Mouse (Mus musculus) limb, embryonic 10.5 days (tissue): ENCODE measurements at regions not wholly inside any gene's neighbourhood (a gene's known extent, or its start where the extent isn't known, plus 50 kb on each side); places are given as distances from the start of the nearest gene placed in this dataset.

Experiments used
- DNase-seq: peaks from one replicate; pipeline ENCODE4 v3.0.0-alpha.2; 2017; ENCODE audit warnings: low spot score
- H3K27ac ChIP-seq: fragments of 300-500 bp; sonication (generic); 2 replicates; pipeline ENCODE4 v1.5.1; 2016; ENCODE audit warnings: mild to moderate bottlenecking
- H3K27me3 ChIP-seq: fragments of 300-500 bp; sonication (generic); 2 replicates; pipeline ENCODE4 v1.6.1; 2016; ENCODE audit warnings: low read depth, mild to moderate bottlenecking; ENCODE audit not compliant: poor library complexity, severe bottlenecking
- H3K36me3 ChIP-seq: fragments of 300-500 bp; sonication (generic); 2 replicates; pipeline ENCODE4 v1.6.1; 2016; ENCODE audit warnings: mild to moderate bottlenecking, moderate library complexity
- H3K4me1 ChIP-seq: fragments of 300-500 bp; sonication (generic); 2 replicates; pipeline ENCODE4 v1.6.1; 2016
- H3K4me3 ChIP-seq: fragments of 300-500 bp; sonication (generic); 2 replicates; pipeline ENCODE4 v1.5.1; 2016; ENCODE audit warnings: mild to moderate bottlenecking, moderate library complexity
- H3K9me3 ChIP-seq: fragments of 300-500 bp; sonication (generic); replicated peaks from 2 replicates; pipeline ENCODE4 v1.6.1; 2016; ENCODE audit warnings: mild to moderate bottlenecking
- WGBS: fragments of 180-500 bp; shearing (Covaris S2); methylation state at CpG from one replicate; pipeline ENCODE4 v1.1.7; 2016; 5-methylcytosine and 5-hydroxymethylcytosine counted together

- no peak for DNase-seq
- Histone ChIP-seq H3K36me3 (no peaks in the 10 kb centered on the region), H3K9me3 (no peaks in the 10 kb centered on the region), H3K27ac (no peak overlapping the region), H3K27me3 (no peaks in the 10 kb centered on the region), H3K4me1 (peaks cover 31% of the 10 kb centered on the region), H3K4me3 (no peak overlapping the region)
- WGBS, result 82% methylated on average over 1 of the region's 1 CpGs
Measured at GRCm38 (mm10) chr3:37874346-37874745, 150.1 kb upstream of the Gm5148 start.

- H3K4me3 ChIP-seq, result no peak overlapping the region
- no peaks in the 10 kb centered on the region for H3K9me3 ChIP-seq
- no peak for DNase-seq
- peaks cover 38% of the 10 kb centered on the region for H3K4me1 ChIP-seq
- no peak overlapping the region for H3K27ac ChIP-seq
- H3K36me3 ChIP-seq, result no peaks in the 10 kb centered on the region
- H3K27me3 ChIP-seq, result no peaks in the 10 kb centered on the region
- 86% methylated on average over 3 of the region's 3 CpGs for WGBS
Measured at GRCm38 (mm10) chr3:37872329-37872728, 148.0 kb upstream of the Gm5148 start.

- Histone ChIP-seq H3K4me3 (no peak overlapping the region), H3K4me1 (peaks cover 38% of the 10 kb centered on the region), H3K27me3 (no peaks in the 10 kb centered on the region), H3K36me3 (no peaks in the 10 kb centered on the region), H3K27ac (peak overlapping the region; percentile 50; the same call in 1 of the 2 replicates), H3K9me3 (no peaks in the 10 kb centered on the region)
- no peak for DNase-seq
- 84% methylated on average over 4 of the region's 4 CpGs for WGBS
Measured at GRCm38 (mm10) chr3:37871076-37871475, 146.8 kb upstream of the Gm5148 start.

GRCm38 (mm10) chr3:37868454-37868853 lies 144.2 kb upstream of the Gm5148 start:
- no peak for DNase-seq
- 80% methylated on average over 4 of the region's 4 CpGs for WGBS

GRCm38 (mm10) chr3:37862756-37863155 lies 138.5 kb upstream of the Gm5148 start:
- DNase-seq, result no peak
- Histone ChIP-seq H3K9me3 (no peaks in the 10 kb centered on the region), H3K36me3 (no peaks in the 10 kb centered on the region), H3K4me3 (no peak overlapping the region), H3K4me1 (peaks cover 5% of the 10 kb centered on the region; the same call in 1 of the 2 replicates), H3K27me3 (no peaks in the 10 kb centered on the region), H3K27ac (no peak overlapping the region)
- 92% methylated on average over 9 of the region's 9 CpGs for WGBS

More at GRCm38 (mm10) chr3:37868454-37868853, 144.2 kb upstream of the Gm5148 start:
- H3K27me3 ChIP-seq, result no peaks in the 10 kb centered on the region
- H3K4me3 ChIP-seq, result no peak overlapping the region
- 0 out of 2 replicates have a peak overlapping the region, but pooled peaks have one; percentile 46 for H3K27ac ChIP-seq
- H3K36me3 ChIP-seq, result no peaks in the 10 kb centered on the region
- H3K9me3 ChIP-seq, result no peaks in the 10 kb centered on the region
- H3K4me1 ChIP-seq, result peaks cover 22% of the 10 kb centered on the region

GRCm38 (mm10) chr3:37860715-37861461 lies 136.6 kb upstream of the Gm5148 start:
- 83% methylated on average over 9 of the region's 9 CpGs for WGBS
- no peak for DNase-seq
- H3K36me3 ChIP-seq, result no peaks in the 10 kb centered on the region
- H3K27me3 ChIP-seq, result no peaks in the 10 kb centered on the region
- no peaks in the 10 kb centered on the region for H3K9me3 ChIP-seq
- H3K27ac ChIP-seq, result no peak overlapping the region
- no peak overlapping the region for H3K4me3 ChIP-seq
- peaks cover 5% of the 10 kb centered on the region; the same call in 1 of the 2 replicates for H3K4me1 ChIP-seq

- Histone ChIP-seq H3K36me3 (no peaks in the 10 kb centered on the region), H3K27ac (no peak overlapping the region), H3K4me3 (no peak overlapping the region), H3K4me1 (peaks cover 5% of the 10 kb centered on the region; the same call in 1 of the 2 replicates), H3K9me3 (no peaks in the 10 kb centered on the region), H3K27me3 (no peaks in the 10 kb centered on the region)
- 78% methylated on average over 13 of the region's 13 CpGs for WGBS
- DNase-seq, result no peak
Measured at GRCm38 (mm10) chr3:37860034-37860714, 135.9 kb upstream of the Gm5148 start.

DNA sequence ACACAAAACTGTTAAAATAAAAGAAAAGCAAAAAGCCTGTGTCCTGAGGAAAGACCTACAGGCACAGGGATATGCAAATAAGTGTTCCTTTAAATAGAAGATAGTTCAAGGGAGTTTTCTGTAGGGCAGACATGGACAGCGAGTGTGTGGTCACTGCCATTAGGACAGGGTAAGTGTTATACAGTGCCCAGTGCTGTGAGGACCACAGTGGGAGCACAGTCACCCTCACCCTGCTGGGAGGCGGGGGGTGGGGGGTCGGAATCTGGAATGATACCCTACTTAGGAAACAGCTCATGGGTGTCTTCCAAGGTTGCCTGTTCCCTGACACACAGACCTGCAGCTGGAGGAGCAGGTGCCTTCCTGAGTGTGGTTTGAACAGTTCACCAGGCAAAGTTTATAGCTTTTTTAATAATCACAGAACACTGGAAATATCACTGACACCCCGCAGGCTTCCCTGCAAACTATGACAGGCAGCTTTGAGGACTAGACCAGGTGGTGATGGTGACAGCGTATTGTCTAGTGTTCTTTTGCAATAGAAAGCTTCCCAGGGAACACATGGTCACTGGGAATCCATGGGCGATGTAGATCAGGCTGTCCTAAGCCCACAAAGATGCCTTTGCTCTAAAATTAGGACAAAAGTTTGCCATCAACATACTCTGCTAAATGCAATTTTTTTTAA lies 134.5 kb upstream of the Gm5148 start:
- DNase-seq, result no peak
- Histone ChIP-seq H3K9me3 (no peaks in the 10 kb centered on the region), H3K4me3 (no peak overlapping the region), H3K36me3 (no peaks in the 10 kb centered on the region), H3K27ac (no peak overlapping the region), H3K4me1 (peaks cover 5% of the 10 kb centered on the region; the same call in 1 of the 2 replicates), H3K27me3 (no peaks in the 10 kb centered on the region)
- WGBS, result 87% methylated on average over 6 of the region's 6 CpGs

- 62% methylated on average over 3 of the region's 3 CpGs for WGBS
- H3K36me3 ChIP-seq, result no peaks in the 10 kb centered on the region
- DNase-seq, result no peak
- H3K9me3 ChIP-seq, result no peaks in the 10 kb centered on the region
- H3K27me3 ChIP-seq, result no peaks in the 10 kb centered on the region
- no peak overlapping the region for H3K4me3 ChIP-seq
- no peak overlapping the region for H3K27ac ChIP-seq
- H3K4me1 ChIP-seq, result peaks cover 12% of the 10 kb centered on the region
Measured at GRCm38 (mm10) chr3:37846191-37847003, 122.1 kb upstream of the Gm5148 start.

GRCm38 (mm10) chr3:37845313-37846023 lies 121.2 kb upstream of the Gm5148 start:
- H3K36me3 ChIP-seq, result no peaks in the 10 kb centered on the region
- no peak for DNase-seq
- WGBS, result 80% methylated on average over 11 of the region's 11 CpGs
- H3K27me3 ChIP-seq, result no peaks in the 10 kb centered on the region
- H3K27ac ChIP-seq, result no peak overlapping the region
- H3K4me3 ChIP-seq, result no peak overlapping the region
- peaks cover 12% of the 10 kb centered on the region for H3K4me1 ChIP-seq
- no peaks in the 10 kb centered on the region for H3K9me3 ChIP-seq

- no peak for DNase-seq
Measured at GRCm38 (mm10) chr3:37844731-37845312, 120.5 kb upstream of the Gm5148 start.

More at GRCm38 (mm10) chr3:37844731-37845312, 120.5 kb upstream of the Gm5148 start:
- H3K36me3 ChIP-seq, result no peaks in the 10 kb centered on the region
- no peaks in the 10 kb centered on the region for H3K9me3 ChIP-seq
- 85% methylated on average over 8 of the region's 8 CpGs for WGBS
- no peak overlapping the region for H3K4me3 ChIP-seq
- peaks cover 12% of the 10 kb centered on the region for H3K4me1 ChIP-seq
- H3K27ac ChIP-seq, result no peak overlapping the region
- no peaks in the 10 kb centered on the region for H3K27me3 ChIP-seq
